Mouse (Mus musculus) megakaryocyte, embryonic 14.5 days (primary cell): ENCODE results near the gene Nubp1.

Experiments used
- FLI1 ChIP-seq: IDR thresholded peaks from 2 replicates; pipeline ENCODE4 v1.6.1; 2012; ENCODE audit warnings: low read length, inconsistent platforms, mixed read lengths
- GATA1 ChIP-seq: IDR thresholded peaks from 3 replicates; pipeline ENCODE4 v1.6.1; 2012; ENCODE audit warnings: mixed read lengths, low read length, inconsistent platforms, borderline replicate concordance

- TF ChIP-seq GATA1 (no peak), FLI1 (no peak)
Measured at GRCm38 (mm10) chr16:10398755-10399154, 13.0 kb upstream of the Nubp1 start.
